Mouse (Mus musculus): Measurements from ENCODE around the gene Cnot2. TPM values are rescaled to one million over a fixed set of nuclear protein-coding genes. Genes with fewer than 3 reads are reported as not detected.

The Cnot2 gene
- polyA plus RNA-seq, 1 experiment from 2014 or later: 73.4 TPM

GRCm38 (mm10) chr10:116547958-116548357 is 33.4 kb downstream of the Cnot2 start:
- WGBS: 14% methylated on average over 4 of the region's 4 CpGs
- no peak for DNase-seq (ENCODE audit: low spot score)

GRCm38 (mm10) chr10:116546177-116546576 is 35.1 kb downstream of the Cnot2 start:
- no peak for DNase-seq (ENCODE audit: low spot score)
- H3K4me3 ChIP-seq (replicated peaks; ENCODE audit: low read depth, low read length): no peak overlapping the region
- no peaks in the 10 kb centered on the region for H3K9me3 ChIP-seq (replicated peaks; ENCODE audit: low read length)
- no peaks in the 10 kb centered on the region for H3K4me1 ChIP-seq (replicated peaks; ENCODE audit: insufficient read depth, low read length)
- no peaks in the 10 kb centered on the region for H3K36me3 ChIP-seq (ENCODE audit: insufficient read depth, low read length)
- no peak for ATAC-seq (replicated peaks; ENCODE audit: low FRiP score, low read depth)
- 81% methylated on average over 3 of the region's 3 CpGs for WGBS
- no peak overlapping the region for H3K27ac ChIP-seq
- no peak for TF ChIP-seq CTCF (IDR thresholded peaks at IDR 0.05; ENCODE audit: low read depth)
- no peaks in the 10 kb centered on the region for H3K27me3 ChIP-seq (ENCODE audit: insufficient read depth, low read length)
- no peak overlapping the region for H3K9ac ChIP-seq (ENCODE audit: low read depth, low read length)
- no peak overlapping the region for H3K4me2 ChIP-seq (ENCODE audit: low read length)

More at GRCm38 (mm10) chr10:116547958-116548357, 33.4 kb downstream of the Cnot2 start:
- no peak for ATAC-seq (replicated peaks; ENCODE audit: low FRiP score, low read depth)
- H3K4me2 ChIP-seq (ENCODE audit: low read length): no peak overlapping the region
- no peak overlapping the region for H3K4me3 ChIP-seq (replicated peaks; ENCODE audit: low read depth, low read length)
- H3K27ac ChIP-seq: no peak overlapping the region
- H3K4me1 ChIP-seq (replicated peaks; ENCODE audit: insufficient read depth, low read length): no peaks in the 10 kb centered on the region
- TF ChIP-seq CTCF (IDR thresholded peaks at IDR 0.05; ENCODE audit: low read depth): no peak
- no peak overlapping the region for H3K9ac ChIP-seq (ENCODE audit: low read depth, low read length)
- H3K27me3 ChIP-seq (ENCODE audit: insufficient read depth, low read length): no peaks in the 10 kb centered on the region
- no peaks in the 10 kb centered on the region for H3K9me3 ChIP-seq (replicated peaks; ENCODE audit: low read length)
- no peaks in the 10 kb centered on the region for H3K36me3 ChIP-seq (ENCODE audit: insufficient read depth, low read length)

- Histone ChIP-seq H3K4me1 (replicated peaks; ENCODE audit: insufficient read depth, low read length) (no peaks in the 10 kb centered on the region), H3K9me3 (replicated peaks; ENCODE audit: low read length) (no peaks in the 10 kb centered on the region), H3K27ac (no peak overlapping the region), H3K4me3 (replicated peaks; ENCODE audit: low read depth, low read length) (no peak overlapping the region), H3K4me2 (ENCODE audit: low read length) (no peak overlapping the region), H3K36me3 (ENCODE audit: insufficient read depth, low read length) (no peaks in the 10 kb centered on the region), H3K27me3 (ENCODE audit: insufficient read depth, low read length) (no peaks in the 10 kb centered on the region), H3K9ac (ENCODE audit: low read depth, low read length) (no peak overlapping the region)
- 88% methylated on average over 1 of the region's 1 CpGs for WGBS
- TF ChIP-seq CTCF (IDR thresholded peaks at IDR 0.05; ENCODE audit: low read depth): no peak
- DNase-seq (ENCODE audit: low spot score) (no peak), ATAC-seq (replicated peaks; ENCODE audit: low FRiP score, low read depth) (no peak)
These were observed 38.2 kb downstream of the Cnot2 start for GRCm38 (mm10) chr10:116543061-116543460.

- TF ChIP-seq CTCF (IDR thresholded peaks at IDR 0.05; ENCODE audit: low read depth): no peak
- H3K9ac ChIP-seq (ENCODE audit: low read depth, low read length): no peak overlapping the region
- DNase-seq (ENCODE audit: low spot score): no peak
- no peaks in the 10 kb centered on the region; the same call in 1 of the 2 replicates for H3K4me1 ChIP-seq (replicated peaks; ENCODE audit: insufficient read depth, low read length)
- WGBS: 75% methylated on average over 5 of the region's 5 CpGs
- no peak for ATAC-seq (replicated peaks; ENCODE audit: low FRiP score, low read depth)
- no peaks in the 10 kb centered on the region for H3K27me3 ChIP-seq (ENCODE audit: insufficient read depth, low read length)
- no peak overlapping the region for H3K4me2 ChIP-seq (ENCODE audit: low read length)
- H3K36me3 ChIP-seq (ENCODE audit: insufficient read depth, low read length): no peaks in the 10 kb centered on the region
- H3K9me3 ChIP-seq (replicated peaks; ENCODE audit: low read length): no peaks in the 10 kb centered on the region
- H3K27ac ChIP-seq: no peak overlapping the region
- H3K4me3 ChIP-seq (replicated peaks; ENCODE audit: low read depth, low read length): no peak overlapping the region
These were observed 40.6 kb downstream of the Cnot2 start for GRCm38 (mm10) chr10:116540750-116541149.

- Histone ChIP-seq H3K9me3 (replicated peaks; ENCODE audit: low read length) (no peaks in the 10 kb centered on the region), H3K27me3 (ENCODE audit: insufficient read depth, low read length) (no peaks in the 10 kb centered on the region), H3K4me1 (replicated peaks; ENCODE audit: insufficient read depth, low read length) (no peaks in the 10 kb centered on the region; the same call in 1 of the 2 replicates), H3K9ac (ENCODE audit: low read depth, low read length) (no peak overlapping the region), H3K4me3 (replicated peaks; ENCODE audit: low read depth, low read length) (no peak overlapping the region), H3K27ac (no peak overlapping the region), H3K4me2 (ENCODE audit: low read length) (no peak overlapping the region), H3K36me3 (ENCODE audit: insufficient read depth, low read length) (no peaks in the 10 kb centered on the region)
- ATAC-seq (replicated peaks; ENCODE audit: low FRiP score, low read depth) (no peak), DNase-seq (ENCODE audit: low spot score) (no peak)
- TF ChIP-seq CTCF (IDR thresholded peaks at IDR 0.05; ENCODE audit: low read depth): no peak
- 85% methylated on average over 3 of the region's 3 CpGs for WGBS
These were observed 43.8 kb downstream of the Cnot2 start for GRCm38 (mm10) chr10:116537495-116537894.

- TF ChIP-seq CTCF (IDR thresholded peaks at IDR 0.05; ENCODE audit: low read depth): no peak
- no peak overlapping the region for H3K27ac ChIP-seq
- WGBS: 45% methylated on average over 3 of the region's 3 CpGs
- no peak overlapping the region for H3K4me2 ChIP-seq (ENCODE audit: low read length)
- no peak overlapping the region for H3K9ac ChIP-seq (ENCODE audit: low read depth, low read length)
- H3K27me3 ChIP-seq (ENCODE audit: insufficient read depth, low read length): no peaks in the 10 kb centered on the region
- ATAC-seq (replicated peaks; ENCODE audit: low FRiP score, low read depth) (no peak), DNase-seq (ENCODE audit: low spot score) (no peak)
- H3K36me3 ChIP-seq (ENCODE audit: insufficient read depth, low read length): no peaks in the 10 kb centered on the region
- H3K4me1 ChIP-seq (replicated peaks; ENCODE audit: insufficient read depth, low read length): no peaks in the 10 kb centered on the region; the same call in 1 of the 2 replicates
- no peaks in the 10 kb centered on the region for H3K9me3 ChIP-seq (replicated peaks; ENCODE audit: low read length)
- no peak overlapping the region for H3K4me3 ChIP-seq (replicated peaks; ENCODE audit: low read depth, low read length)
These were observed 47.0 kb downstream of the Cnot2 start for GRCm38 (mm10) chr10:116534278-116534677.

- no peaks in the 10 kb centered on the region for H3K27me3 ChIP-seq (ENCODE audit: insufficient read depth, low read length)
- H3K27ac ChIP-seq: no peak overlapping the region
- H3K4me2 ChIP-seq (ENCODE audit: low read length): no peak overlapping the region
- 0 out of 2 replicates have a peak, but pooled peaks cover 4% of the 10 kb centered on the region for H3K36me3 ChIP-seq (ENCODE audit: insufficient read depth, low read length)
- H3K9ac ChIP-seq (ENCODE audit: low read depth, low read length): no peak overlapping the region
- no peak for DNase-seq (ENCODE audit: low spot score)
- H3K4me1 ChIP-seq (replicated peaks; ENCODE audit: insufficient read depth, low read length): no peaks in the 10 kb centered on the region; the same call in 1 of the 2 replicates
- TF ChIP-seq CTCF (IDR thresholded peaks at IDR 0.05; ENCODE audit: low read depth): no peak
- H3K9me3 ChIP-seq (replicated peaks; ENCODE audit: low read length): no peaks in the 10 kb centered on the region
- WGBS: 79% methylated on average over 3 of the region's 3 CpGs
- ATAC-seq (replicated peaks; ENCODE audit: low FRiP score, low read depth): no peak
- no peak overlapping the region for H3K4me3 ChIP-seq (replicated peaks; ENCODE audit: low read depth, low read length)
These were observed 48.8 kb downstream of the Cnot2 start for GRCm38 (mm10) chr10:116532561-116532960.

Measured in kidney, postnatal 0 days (tissue).